In genomic region chr2:131546308-131546700, GRCm38 (mm10) we compare ENCODE assay signal across 8 mouse cellular contexts. TPM values are rescaled to one million over a fixed set of nuclear protein-coding genes. Genes with fewer than 3 reads are reported as not detected.
DNase-seq lines count a peak whose midpoint lies in the region; ATAC-seq and TF ChIP-seq lines count a peak whose summit lies in the region.

No protein-coding gene starts in this region.

- peak overlapping the region; percentile 10; the same call in 1 of the 2 replicates for H3K4me3 ChIP-seq in liver, adult 2 months (ENCODE audit: insufficient read depth, low read depth, low read length)
- H3K4me3 ChIP-seq in forebrain, embryonic 11.5 days (ENCODE audit: low read depth, low read length), result peak overlapping the region; percentile 40
- peak overlapping the region; percentile 55 for H3K4me3 ChIP-seq in limb, embryonic 10.5 days
- H3K4me3 ChIP-seq in olfactory bulb, adult 2 months (ENCODE audit: insufficient read depth, low read depth, low read length), result peak overlapping the region; percentile 33

- TF ChIP-seq POLR2A in liver, adult 2 months (IDR thresholded peaks at IDR 0.05; ENCODE audit: extremely low read depth, insufficient read depth, low read length), result no peak
- TF ChIP-seq POLR2A in olfactory bulb, adult 2 months (IDR thresholded peaks at IDR 0.05; ENCODE audit: insufficient read depth, low read depth, low read length), result no peak

- no peak for ATAC-seq in forebrain, embryonic 11.5 days (replicated peaks; ENCODE audit: low FRiP score)

- peaks cover 9% of the 10 kb centered on the region; the same call in 1 of the 2 replicates for H3K27me3 ChIP-seq in liver, adult 2 months (ENCODE audit: control insufficient read depth, insufficient read depth, low read length)
- H3K27me3 ChIP-seq in forebrain, embryonic 11.5 days (ENCODE audit: control insufficient read depth, insufficient read depth, low read length), result peaks cover 30% of the 10 kb centered on the region
- H3K27me3 ChIP-seq in limb, embryonic 10.5 days (ENCODE audit: low read depth, poor library complexity, severe bottlenecking), result peaks cover 81% of the 10 kb centered on the region

- DNase-seq in liver, adult 2 months (ENCODE audit: extremely low read depth, low read depth, low spot score), result no peak
- no peak for DNase-seq in liver
- DNase-seq in forebrain, embryonic 11.5 days (ENCODE audit: low spot score), result no peak
- no peak for DNase-seq in limb, embryonic 10.5 days (ENCODE audit: low spot score)
- DNase-seq in left cerebral cortex, adult 9 months (ENCODE audit: low spot score in 2 of 2), result no peak
- DNase-seq in spleen, adult 18-20 months, result no peak
- no peak for DNase-seq in urinary bladder, postnatal 14 days (ENCODE audit: low spot score)

- peaks cover 2% of the 10 kb centered on the region; the same call in 1 of the 2 replicates for H3K4me1 ChIP-seq in liver, adult 2 months (ENCODE audit: control insufficient read depth, insufficient read depth, low read length)
- H3K4me1 ChIP-seq in forebrain, embryonic 11.5 days (replicated peaks; ENCODE audit: control insufficient read depth, insufficient read depth, low read length), result 0 out of 2 replicates have a peak, but pooled peaks cover 5% of the 10 kb centered on the region
- H3K4me1 ChIP-seq in limb, embryonic 10.5 days, result peaks cover 13% of the 10 kb centered on the region
- H3K4me1 ChIP-seq in olfactory bulb, adult 2 months (ENCODE audit: control insufficient read depth, insufficient read depth, low read length), result peaks cover 23% of the 10 kb centered on the region

- no peak overlapping the region for H3K27ac ChIP-seq in liver, adult 2 months (replicated peaks; ENCODE audit: insufficient read depth, low read depth, low read length)
- H3K27ac ChIP-seq in forebrain, embryonic 11.5 days (ENCODE audit: low read depth, low read length), result no peak overlapping the region
- H3K27ac ChIP-seq in limb, embryonic 10.5 days, result peak overlapping the region; percentile 32
- H3K27ac ChIP-seq in olfactory bulb, adult 2 months (ENCODE audit: insufficient read depth, low read depth, low read length), result no peak overlapping the region

- no peaks in the 10 kb centered on the region for H3K9me3 ChIP-seq in forebrain, embryonic 11.5 days (ENCODE audit: control insufficient read depth, low read length)
- no peaks in the 10 kb centered on the region for H3K9me3 ChIP-seq in limb, embryonic 10.5 days (replicated peaks)

- no peak for TF ChIP-seq CTCF in liver, adult 2 months (IDR thresholded peaks at IDR 0.05; ENCODE audit: low read depth, low read length)
- TF ChIP-seq CTCF in olfactory bulb, adult 2 months (IDR thresholded peaks at IDR 0.05; ENCODE audit: insufficient read depth, low read depth, low read length), result no peak

- H3K4me2 ChIP-seq in forebrain, embryonic 11.5 days (ENCODE audit: low read depth, low read length, severe bottlenecking), result peak overlapping the region; percentile 74

- H3K36me3 ChIP-seq in liver, adult 2 months (ENCODE audit: control insufficient read depth, insufficient read depth, low read length), result no peaks in the 10 kb centered on the region
- H3K36me3 ChIP-seq in forebrain, embryonic 11.5 days (ENCODE audit: control insufficient read depth, insufficient read depth, low read length), result no peaks in the 10 kb centered on the region
- H3K36me3 ChIP-seq in limb, embryonic 10.5 days, result no peaks in the 10 kb centered on the region

- 25% methylated on average over 27 of the region's 27 CpGs for WGBS in liver, adult 2 months
- WGBS in forebrain, embryonic 11.5 days, result under 1% methylated on average over 26 of the region's 27 CpGs
- 2% methylated on average over 27 of the region's 27 CpGs for WGBS in limb, embryonic 10.5 days
- 14% methylated on average over 27 of the region's 27 CpGs for WGBS in olfactory bulb, adult 2 months

- no peak overlapping the region for H3K9ac ChIP-seq in liver, adult 2 months (ENCODE audit: low read depth, low read length)
- peak overlapping the region; percentile 41; the same call in 1 of the 2 replicates for H3K9ac ChIP-seq in forebrain, embryonic 11.5 days (ENCODE audit: low read length)

- no peaks in the 10 kb centered on the region for H3K79me2 ChIP-seq in liver, adult 2 months (ENCODE audit: control insufficient read depth, insufficient read depth, low read length)

RNA-seq across cellular contexts. Expression of gene Adra1d, which starts 15.8 kb away (rescaled TPM):
- not detected in 2 replicates for total RNA-seq in liver, adult 2 months (2014; rRNA removed)
- polyA plus RNA-seq in liver, adult 2 months (2012; rRNA removed), result 0.17 and 0.22 TPM in 2 replicates
- not detected in 2 replicates for polyA plus RNA-seq in forebrain, embryonic 11.5 days (2014; fragmentation: Nextera tagmentation; extraction: Ambion mirVana)
- not detected in 2 replicates for polyA plus RNA-seq in limb, embryonic 10.5 days (2016; fragmentation: Nextera tagmentation; extraction: Ambion mirVana)
- polyA plus RNA-seq in olfactory bulb, adult 2 months (2012; ENCODE audit: insufficient read depth, insufficient read length, low replicate concordance, missing spikeins), result not detected in 2 replicates

RNA-seq across cellular contexts. Expression of gene Smox, which starts 55.0 kb away (rescaled TPM):
- total RNA-seq in liver, adult 2 months (2014; rRNA removed), result 2.8 TPM in 2 replicates
- polyA plus RNA-seq in liver, adult 2 months (2012; rRNA removed), result 4.1 and 6.0 TPM in 2 replicates
- polyA plus RNA-seq in forebrain, embryonic 11.5 days (2014; fragmentation: Nextera tagmentation; extraction: Ambion mirVana), result 33.2 and 34.6 TPM in 2 replicates
- polyA plus RNA-seq in limb, embryonic 10.5 days (2016; fragmentation: Nextera tagmentation; extraction: Ambion mirVana), result 39.0 and 67.2 TPM in 2 replicates
- not detected in 2 replicates for polyA plus RNA-seq in olfactory bulb, adult 2 months (2012; ENCODE audit: insufficient read depth, insufficient read length, low replicate concordance, missing spikeins)
